Mouse (Mus musculus): Measurements from ENCODE around the gene Dicer1. TPM values are rescaled to one million over a fixed set of nuclear protein-coding genes. Genes with fewer than 3 reads are reported as not detected.

Dicer1 gene
- polyA plus RNA-seq, 1 experiment from 2014 or later, result 20.4 TPM

- TF ChIP-seq CTCF (IDR thresholded peaks at IDR 0.05; ENCODE audit: low read depth), result no peak
These were observed 25.9 kb upstream of the Dicer1 start for GRCm38 (mm10) chr12:104777603-104778002.

GRCm38 (mm10) chr12:104771941-104772340 lies 20.2 kb upstream of the Dicer1 start:
- H3K9me3 ChIP-seq (replicated peaks; ENCODE audit: low read length), result no peaks in the 10 kb centered on the region
- TF ChIP-seq CTCF (IDR thresholded peaks at IDR 0.05; ENCODE audit: low read depth), result peak; percentile 64
- H3K27me3 ChIP-seq (ENCODE audit: insufficient read depth, low read length), result no peaks in the 10 kb centered on the region
- H3K4me3 ChIP-seq (replicated peaks; ENCODE audit: low read depth, low read length), result no peak overlapping the region
- DNase-seq (ENCODE audit: low spot score) (peak; percentile 10), ATAC-seq (replicated peaks; ENCODE audit: low FRiP score, low read depth) (no peak)
- no peak overlapping the region for H3K9ac ChIP-seq (ENCODE audit: low read depth, low read length)
- H3K27ac ChIP-seq, result no peak overlapping the region
- WGBS, result 80% methylated on average over 2 of the region's 2 CpGs
- H3K4me1 ChIP-seq (replicated peaks; ENCODE audit: insufficient read depth, low read length), result no peaks in the 10 kb centered on the region
- 0 out of 2 replicates have a peak, but pooled peaks cover 13% of the 10 kb centered on the region for H3K36me3 ChIP-seq (ENCODE audit: insufficient read depth, low read length)
- H3K4me2 ChIP-seq (ENCODE audit: low read length), result no peak overlapping the region

More at GRCm38 (mm10) chr12:104777603-104778002, 25.9 kb upstream of the Dicer1 start:
- WGBS, result 71% methylated on average over 1 of the region's 1 CpGs
- peaks cover 22% of the 10 kb centered on the region; the same call in 1 of the 2 replicates for H3K36me3 ChIP-seq (ENCODE audit: insufficient read depth, low read length)
- ATAC-seq (replicated peaks; ENCODE audit: low FRiP score, low read depth) (no peak), DNase-seq (ENCODE audit: low spot score) (no peak)
- H3K4me3 ChIP-seq (replicated peaks; ENCODE audit: low read depth, low read length), result no peak overlapping the region
- no peaks in the 10 kb centered on the region for H3K4me1 ChIP-seq (replicated peaks; ENCODE audit: insufficient read depth, low read length)
- no peaks in the 10 kb centered on the region for H3K9me3 ChIP-seq (replicated peaks; ENCODE audit: low read length)
- no peaks in the 10 kb centered on the region for H3K27me3 ChIP-seq (ENCODE audit: insufficient read depth, low read length)
- no peak overlapping the region for H3K4me2 ChIP-seq (ENCODE audit: low read length)
- no peak overlapping the region for H3K9ac ChIP-seq (ENCODE audit: low read depth, low read length)
- H3K27ac ChIP-seq, result no peak overlapping the region

GRCm38 (mm10) chr12:104769201-104769785 lies 17.5 kb upstream of the Dicer1 start:
- Histone ChIP-seq H3K9me3 (replicated peaks; ENCODE audit: low read length) (no peaks in the 10 kb centered on the region), H3K27ac (no peak overlapping the region), H3K4me2 (ENCODE audit: low read length) (no peak overlapping the region), H3K4me1 (replicated peaks; ENCODE audit: insufficient read depth, low read length) (no peaks in the 10 kb centered on the region), H3K4me3 (replicated peaks; ENCODE audit: low read depth, low read length) (no peak overlapping the region), H3K27me3 (ENCODE audit: insufficient read depth, low read length) (no peaks in the 10 kb centered on the region), H3K36me3 (ENCODE audit: insufficient read depth, low read length) (0 out of 2 replicates have a peak, but pooled peaks cover 5% of the 10 kb centered on the region), H3K9ac (ENCODE audit: low read depth, low read length) (no peak overlapping the region)
- TF ChIP-seq CTCF (IDR thresholded peaks at IDR 0.05; ENCODE audit: low read depth), result no peak
- WGBS, result 46% methylated on average over 10 of the region's 10 CpGs
- DNase-seq (ENCODE audit: low spot score) (no peak), ATAC-seq (replicated peaks; ENCODE audit: low FRiP score, low read depth) (no peak)

GRCm38 (mm10) chr12:104767183-104767582 lies 15.4 kb upstream of the Dicer1 start:
- peak; percentile 57 for TF ChIP-seq CTCF (IDR thresholded peaks at IDR 0.05; ENCODE audit: low read depth)
- no peaks in the 10 kb centered on the region for H3K27me3 ChIP-seq (ENCODE audit: insufficient read depth, low read length)
- H3K27ac ChIP-seq, result no peak overlapping the region
- no peak overlapping the region for H3K4me3 ChIP-seq (replicated peaks; ENCODE audit: low read depth, low read length)
- WGBS, result 90% methylated on average over 4 of the region's 4 CpGs
- H3K9me3 ChIP-seq (replicated peaks; ENCODE audit: low read length), result no peaks in the 10 kb centered on the region
- no peak overlapping the region for H3K4me2 ChIP-seq (ENCODE audit: low read length)
- ATAC-seq (replicated peaks; ENCODE audit: low FRiP score, low read depth) (no peak), DNase-seq (ENCODE audit: low spot score) (no peak)
- H3K4me1 ChIP-seq (replicated peaks; ENCODE audit: insufficient read depth, low read length), result no peaks in the 10 kb centered on the region
- H3K9ac ChIP-seq (ENCODE audit: low read depth, low read length), result no peak overlapping the region
- no peaks in the 10 kb centered on the region for H3K36me3 ChIP-seq (ENCODE audit: insufficient read depth, low read length)

GRCm38 (mm10) chr12:104765761-104766160 lies 14.0 kb upstream of the Dicer1 start:
- WGBS, result 81% methylated on average over 7 of the region's 7 CpGs
- ATAC-seq (replicated peaks; ENCODE audit: low FRiP score, low read depth) (no peak), DNase-seq (ENCODE audit: low spot score) (no peak)
- no peak for TF ChIP-seq CTCF (IDR thresholded peaks at IDR 0.05; ENCODE audit: low read depth)
- H3K9ac ChIP-seq (ENCODE audit: low read depth, low read length), result no peak overlapping the region
- no peaks in the 10 kb centered on the region for H3K9me3 ChIP-seq (replicated peaks; ENCODE audit: low read length)
- H3K4me1 ChIP-seq (replicated peaks; ENCODE audit: insufficient read depth, low read length), result no peaks in the 10 kb centered on the region
- H3K27ac ChIP-seq, result no peak overlapping the region
- no peaks in the 10 kb centered on the region for H3K36me3 ChIP-seq (ENCODE audit: insufficient read depth, low read length)
- H3K4me3 ChIP-seq (replicated peaks; ENCODE audit: low read depth, low read length), result no peak overlapping the region
- H3K27me3 ChIP-seq (ENCODE audit: insufficient read depth, low read length), result no peaks in the 10 kb centered on the region
- H3K4me2 ChIP-seq (ENCODE audit: low read length), result no peak overlapping the region

GRCm38 (mm10) chr12:104765116-104765515 lies 13.4 kb upstream of the Dicer1 start:
- H3K36me3 ChIP-seq (ENCODE audit: insufficient read depth, low read length), result no peaks in the 10 kb centered on the region
- no peak overlapping the region for H3K4me2 ChIP-seq (ENCODE audit: low read length)
- no peaks in the 10 kb centered on the region for H3K27me3 ChIP-seq (ENCODE audit: insufficient read depth, low read length)
- ATAC-seq (replicated peaks; ENCODE audit: low FRiP score, low read depth) (no peak), DNase-seq (ENCODE audit: low spot score) (no peak)
- TF ChIP-seq CTCF (IDR thresholded peaks at IDR 0.05; ENCODE audit: low read depth), result no peak
- H3K9ac ChIP-seq (ENCODE audit: low read depth, low read length), result no peak overlapping the region
- 65% methylated on average over 5 of the region's 5 CpGs for WGBS
- no peaks in the 10 kb centered on the region for H3K9me3 ChIP-seq (replicated peaks; ENCODE audit: low read length)
- H3K4me1 ChIP-seq (replicated peaks; ENCODE audit: insufficient read depth, low read length), result no peaks in the 10 kb centered on the region
- H3K4me3 ChIP-seq (replicated peaks; ENCODE audit: low read depth, low read length), result no peak overlapping the region
- no peak overlapping the region for H3K27ac ChIP-seq

GRCm38 (mm10) chr12:104763918-104764317 lies 12.2 kb upstream of the Dicer1 start:
- no peak for TF ChIP-seq CTCF (IDR thresholded peaks at IDR 0.05; ENCODE audit: low read depth)
- ATAC-seq (replicated peaks; ENCODE audit: low FRiP score, low read depth) (no peak), DNase-seq (ENCODE audit: low spot score) (no peak)
- Histone ChIP-seq H3K9ac (ENCODE audit: low read depth, low read length) (no peak overlapping the region), H3K4me3 (replicated peaks; ENCODE audit: low read depth, low read length) (no peak overlapping the region), H3K9me3 (replicated peaks; ENCODE audit: low read length) (no peaks in the 10 kb centered on the region), H3K4me2 (ENCODE audit: low read length) (no peak overlapping the region), H3K36me3 (ENCODE audit: insufficient read depth, low read length) (no peaks in the 10 kb centered on the region), H3K27me3 (ENCODE audit: insufficient read depth, low read length) (no peaks in the 10 kb centered on the region), H3K4me1 (replicated peaks; ENCODE audit: insufficient read depth, low read length) (no peaks in the 10 kb centered on the region), H3K27ac (no peak overlapping the region)
- 69% methylated on average over 6 of the region's 6 CpGs for WGBS

Data from kidney, postnatal 0 days (tissue).